ENCODE assay signal across 47 mouse cellular contexts in genomic region chr13:56467786-56468185, GRCm38 (mm10). TPM values are rescaled to one million over a fixed set of nuclear protein-coding genes. Genes with fewer than 3 reads are reported as not detected.
"Had no signal": no experiment of that assay in that cellular context is flagged by ENCODE, and none has a peak within 500 bp of the region (broad histone marks: within the 10 kb centered on the region; RNA-seq: fewer than 3 reads in every experiment).

No protein-coding gene starts in this region.

- H3K36me3 ChIP-seq: limb, embryonic 10.5 days; limb, embryonic 12.5 days; limb, embryonic 13.5 days; limb, embryonic 15.5 days; liver, embryonic 12.5 days; liver, embryonic 13.5 days; liver, embryonic 15.5 days; lung, embryonic 15.5 days; midbrain, embryonic 10.5 days; midbrain, embryonic 12.5 days; midbrain, embryonic 13.5 days; midbrain, embryonic 15.5 days; neural tube, embryonic 12.5 days had no signal

- ATAC-seq: liver, embryonic 12.5 days; liver, postnatal 0 days; lung, postnatal 0 days; midbrain, embryonic 13.5 days; midbrain, embryonic 15.5 days; midbrain, embryonic 16.5 days had no signal

- H3K27ac ChIP-seq: limb, embryonic 10.5 days; limb, embryonic 12.5 days; limb, embryonic 13.5 days; limb, embryonic 15.5 days; liver, embryonic 12.5 days; liver, embryonic 13.5 days; liver, embryonic 14.5 days; liver, embryonic 15.5 days; lung, embryonic 15.5 days; macrophage; midbrain, embryonic 10.5 days; midbrain, embryonic 12.5 days; midbrain, embryonic 13.5 days; midbrain, embryonic 15.5 days; neural tube, embryonic 12.5 days had no signal

- H3K9ac ChIP-seq: limb, embryonic 12.5 days; limb, embryonic 13.5 days; limb, embryonic 15.5 days; liver, embryonic 12.5 days; liver, embryonic 13.5 days; liver, embryonic 14.5 days; liver, embryonic 15.5 days; liver, postnatal 0 days; lung, embryonic 14.5 days; lung, embryonic 15.5 days; midbrain, embryonic 12.5 days; midbrain, embryonic 13.5 days; midbrain, embryonic 15.5 days; neural tube, embryonic 12.5 days had no signal

- H3K4me1 ChIP-seq: liver, embryonic 12.5 days; liver, embryonic 13.5 days; liver, embryonic 15.5 days; megakaryocyte, embryonic 14.5 days; midbrain, embryonic 12.5 days; midbrain, embryonic 13.5 days; midbrain, embryonic 15.5 days; neural tube, embryonic 12.5 days had no signal

- H3K27me3 ChIP-seq: liver, embryonic 12.5 days; liver, embryonic 13.5 days; liver, embryonic 15.5 days; lung, embryonic 15.5 days; midbrain, embryonic 13.5 days; neural tube, embryonic 12.5 days had no signal

- DNase-seq: left cerebral cortex, postnatal 4 days; liver; liver, embryonic 13.5 days; liver, postnatal 0 days; lung, adult 18-20 months; lung, adult 2 months; lung, embryonic 14.5 days; lung, postnatal 10 days; lung, postnatal 14 days; lung, postnatal 36 days; lung, postnatal 4 days; midbrain, embryonic 14.5 days had no signal

- H3K9me3 ChIP-seq: limb, embryonic 10.5 days; limb, embryonic 12.5 days; limb, embryonic 13.5 days; limb, embryonic 15.5 days; liver, embryonic 12.5 days; liver, embryonic 13.5 days; liver, embryonic 15.5 days; lung, embryonic 15.5 days; megakaryocyte, embryonic 14.5 days; midbrain, embryonic 10.5 days; midbrain, embryonic 12.5 days; midbrain, embryonic 13.5 days; midbrain, embryonic 15.5 days; neural tube, embryonic 12.5 days had no signal

- H3K4me2 ChIP-seq: limb, embryonic 12.5 days; limb, embryonic 13.5 days; limb, embryonic 15.5 days; liver, embryonic 11.5 days; liver, embryonic 12.5 days; liver, embryonic 13.5 days; liver, embryonic 15.5 days; lung, embryonic 14.5 days; lung, embryonic 15.5 days; midbrain, embryonic 11.5 days; midbrain, embryonic 12.5 days; midbrain, embryonic 13.5 days; midbrain, embryonic 15.5 days; neural tube, embryonic 12.5 days had no signal

- H3K4me3 ChIP-seq: limb, embryonic 10.5 days; limb, embryonic 12.5 days; limb, embryonic 13.5 days; limb, embryonic 15.5 days; liver, embryonic 12.5 days; liver, embryonic 13.5 days; liver, embryonic 15.5 days; lung, embryonic 15.5 days; megakaryocyte, embryonic 14.5 days; midbrain, embryonic 10.5 days; midbrain, embryonic 12.5 days; midbrain, embryonic 13.5 days; midbrain, embryonic 15.5 days; myocyte; neural tube, embryonic 12.5 days had no signal

RNA-seq across cellular contexts. Expression of gene Il9, which starts 14.3 kb away (rescaled TPM):
- total RNA-seq: left cerebral cortex, postnatal 10 days; left cerebral cortex, postnatal 14 days; left cerebral cortex, postnatal 25 days; left cerebral cortex, postnatal 36 days; left cerebral cortex, postnatal 4 days; liver, adult 2 months; megakaryocyte progenitor cell, adult 5-6 weeks; megakaryocyte, adult 5-6 weeks; megakaryocyte-erythroid progenitor cell, adult 5-6 weeks; midbrain, postnatal 0 days; monocyte, adult 5-6 weeks had no signal
- polyA plus RNA-seq: limb, embryonic 10.5 days; limb, embryonic 11.5 days; limb, embryonic 12.5 days; limb, embryonic 13.5 days; limb, embryonic 14.5 days; limb, embryonic 15.5 days; liver, adult 2 months; liver, embryonic 11.5 days; liver, embryonic 12.5 days; liver, embryonic 13.5 days; liver, embryonic 14.5 days; liver, embryonic 15.5 days; liver, embryonic 16.5 days; liver, postnatal 0 days; lung, adult 2 months; lung, embryonic 14.5 days; lung, embryonic 15.5 days; lung, embryonic 16.5 days; lung, postnatal 0 days; macrophage; midbrain, embryonic 10.5 days; midbrain, embryonic 11.5 days; midbrain, embryonic 12.5 days; midbrain, embryonic 13.5 days; midbrain, embryonic 14.5 days; midbrain, embryonic 15.5 days; midbrain, embryonic 16.5 days; midbrain, postnatal 0 days; myocyte; neural tube, embryonic 11.5 days; neural tube, embryonic 12.5 days had no signal

RNA-seq across cellular contexts. Expression of gene Slc25a48, which starts 29.6 kb away (rescaled TPM):
- total RNA-seq: left cerebral cortex, postnatal 4 days; megakaryocyte progenitor cell, adult 5-6 weeks; megakaryocyte, adult 5-6 weeks; megakaryocyte-erythroid progenitor cell, adult 5-6 weeks; monocyte, adult 5-6 weeks had no signal
- polyA plus RNA-seq: limb, embryonic 10.5 days; limb, embryonic 11.5 days; lung, postnatal 0 days; macrophage; midbrain, embryonic 10.5 days; midbrain, embryonic 11.5 days; midbrain, embryonic 12.5 days; midbrain, embryonic 13.5 days; midbrain, embryonic 15.5 days; midbrain, embryonic 16.5 days; myocyte; neural tube, embryonic 12.5 days had no signal

RNA-seq across cellular contexts. Expression of gene Gm3045, which starts 41.4 kb away (rescaled TPM):
- total RNA-seq: left cerebral cortex, postnatal 10 days; left cerebral cortex, postnatal 14 days; left cerebral cortex, postnatal 25 days; left cerebral cortex, postnatal 36 days; left cerebral cortex, postnatal 4 days; liver, adult 2 months; megakaryocyte progenitor cell, adult 5-6 weeks; megakaryocyte, adult 5-6 weeks; megakaryocyte-erythroid progenitor cell, adult 5-6 weeks; midbrain, postnatal 0 days; monocyte, adult 5-6 weeks had no signal
- polyA plus RNA-seq: limb, embryonic 10.5 days; limb, embryonic 11.5 days; limb, embryonic 12.5 days; liver, adult 2 months; liver, embryonic 11.5 days; liver, embryonic 12.5 days; liver, embryonic 13.5 days; liver, embryonic 14.5 days; liver, embryonic 15.5 days; liver, embryonic 16.5 days; liver, postnatal 0 days; lung, adult 2 months; lung, embryonic 14.5 days; lung, embryonic 15.5 days; lung, embryonic 16.5 days; lung, postnatal 0 days; macrophage; midbrain, embryonic 10.5 days; midbrain, embryonic 11.5 days; midbrain, embryonic 12.5 days; midbrain, embryonic 13.5 days; midbrain, embryonic 14.5 days; midbrain, embryonic 15.5 days; midbrain, embryonic 16.5 days; midbrain, postnatal 0 days; myocyte; neural tube, embryonic 11.5 days; neural tube, embryonic 12.5 days had no signal

RNA-seq across cellular contexts. Expression of gene Fbxl21, which starts 54.5 kb away (rescaled TPM):
- total RNA-seq: megakaryocyte, adult 5-6 weeks; megakaryocyte-erythroid progenitor cell, adult 5-6 weeks had no signal
